Mouse (Mus musculus) adrenal gland, postnatal 14 days (tissue): ENCODE results near the gene Rasgrp2. TPM values are rescaled to one million over a fixed set of nuclear protein-coding genes. Genes with fewer than 3 reads are reported as not detected.

Source experiments
- DNase-seq: peaks from one replicate; pipeline ENCODE4 v3.0.0; 2021; ENCODE audit warnings: mixed read lengths
- total RNA-seq: library from RNA; stranded (reverse); gene quantifications from 2 replicates; pipeline ENCODE4 v1.2.3, GENCODE M21; 2021

Rasgrp2 gene
- total RNA-seq, 1 experiment from 2014 or later = 51.5 TPM

DNA sequence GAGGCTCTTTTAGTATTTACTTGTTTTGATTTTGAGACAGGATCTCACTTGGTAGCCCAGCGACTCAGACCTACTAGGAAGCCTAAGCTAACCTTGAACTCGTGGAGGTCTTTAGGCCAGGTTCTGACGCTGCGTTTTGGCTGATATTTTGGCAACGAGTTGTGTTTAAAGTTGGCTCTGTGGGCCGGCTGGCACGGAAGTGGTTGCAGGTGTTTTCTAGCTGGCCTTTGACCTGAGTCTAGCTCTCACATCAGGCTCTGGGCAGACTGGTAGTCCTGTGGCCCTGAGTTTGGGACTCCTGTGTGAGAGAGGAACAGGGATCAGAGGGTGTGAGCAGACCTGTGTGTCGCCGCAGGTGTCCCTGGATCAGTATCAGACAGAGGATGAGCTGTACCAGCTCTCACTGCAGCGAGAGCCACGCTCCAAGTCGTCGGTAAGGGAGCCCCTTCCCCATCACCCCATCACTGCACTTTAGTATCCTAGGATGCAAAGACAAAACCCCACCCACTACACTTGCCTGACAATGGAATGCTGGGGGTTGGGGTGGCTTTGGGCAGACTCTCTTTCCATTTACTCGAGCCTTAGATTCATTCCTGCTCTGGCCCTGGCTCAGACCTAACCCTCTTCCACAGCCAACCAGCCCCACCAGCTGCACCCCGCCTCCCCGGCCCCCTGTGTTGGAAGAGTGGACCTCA lies 8.8 kb downstream of the Rasgrp2 start:
- no peak for DNase-seq

DNA sequence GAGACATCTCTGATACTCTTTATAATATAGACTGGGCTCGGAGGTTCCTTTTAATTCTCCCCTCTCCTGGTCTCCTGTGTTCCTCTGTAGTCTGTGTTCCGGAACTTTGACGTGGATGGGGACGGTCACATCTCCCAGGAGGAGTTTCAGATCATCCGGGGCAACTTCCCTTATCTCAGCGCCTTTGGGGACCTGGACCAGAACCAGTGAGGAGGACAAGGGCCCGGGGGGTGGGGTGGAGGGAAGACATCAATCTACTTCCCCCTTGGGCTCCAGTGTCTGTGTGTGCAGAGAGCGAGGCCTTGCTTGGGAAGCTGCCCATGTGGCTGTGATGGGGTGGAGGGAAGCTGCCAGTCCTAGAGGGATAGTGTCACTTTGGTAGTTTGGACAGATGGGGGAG lies 9.6 kb downstream of the Rasgrp2 start:
- no peak for DNase-seq

DNA sequence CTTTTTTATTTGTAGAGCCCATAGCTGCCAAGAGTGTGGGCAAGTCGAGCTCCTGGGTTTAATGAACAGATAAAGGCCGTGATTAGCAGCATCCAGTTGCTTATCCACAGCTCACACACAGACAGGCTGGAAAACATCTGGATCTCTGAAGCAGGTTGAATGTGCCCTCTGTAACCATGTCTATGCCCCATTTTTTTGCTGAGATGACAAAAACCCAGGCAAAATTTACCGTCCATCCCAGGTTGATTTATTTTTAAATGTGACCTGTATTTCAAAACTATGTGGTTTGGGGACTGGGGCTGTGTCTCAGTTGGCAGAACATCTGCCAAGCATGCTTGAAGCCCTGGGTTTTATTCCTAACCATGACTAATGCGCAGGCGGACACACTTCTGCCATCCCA lies 10.0 kb downstream of the Rasgrp2 start:
- DNase-seq = no peak

DNA sequence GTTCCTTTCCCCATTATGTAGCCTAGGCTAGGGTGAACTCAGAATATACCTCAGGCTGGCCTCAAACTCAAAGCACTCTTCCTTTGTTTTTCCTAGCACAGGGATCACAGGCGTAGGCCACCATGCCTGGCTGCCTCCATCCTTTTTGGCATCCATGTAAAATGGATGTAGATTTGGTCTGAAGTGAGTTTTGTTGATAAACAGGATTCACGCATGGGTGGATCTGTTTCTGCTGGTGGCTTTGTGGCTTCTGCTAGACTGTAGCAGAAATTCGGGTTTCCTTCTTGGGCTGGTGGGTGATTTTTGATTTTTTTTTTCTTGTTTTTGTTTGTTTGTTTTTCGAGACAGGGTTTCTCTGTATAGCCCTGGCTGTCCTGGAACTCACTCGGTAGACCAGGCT lies 10.8 kb downstream of the Rasgrp2 start:
- DNase-seq = no peak

DNA sequence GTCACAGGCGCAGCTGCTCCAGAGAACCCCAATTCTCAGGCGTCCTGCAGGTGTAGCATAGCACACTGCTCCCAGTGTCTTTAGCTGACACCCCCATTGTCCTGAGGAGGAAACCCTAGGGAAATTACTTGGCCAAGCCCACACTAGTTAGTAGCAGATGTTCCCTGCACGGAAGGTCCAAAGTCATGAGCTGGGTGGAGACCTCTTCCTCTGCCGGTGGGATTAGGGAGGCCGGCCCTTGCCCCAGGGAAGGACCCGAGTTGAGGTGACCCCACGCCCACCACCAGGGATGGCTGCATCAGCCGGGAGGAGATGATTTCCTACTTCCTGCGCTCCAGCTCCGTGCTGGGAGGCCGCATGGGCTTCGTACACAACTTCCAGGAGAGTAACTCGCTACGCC lies 13.7 kb downstream of the Rasgrp2 start:
- no peak for DNase-seq

DNA sequence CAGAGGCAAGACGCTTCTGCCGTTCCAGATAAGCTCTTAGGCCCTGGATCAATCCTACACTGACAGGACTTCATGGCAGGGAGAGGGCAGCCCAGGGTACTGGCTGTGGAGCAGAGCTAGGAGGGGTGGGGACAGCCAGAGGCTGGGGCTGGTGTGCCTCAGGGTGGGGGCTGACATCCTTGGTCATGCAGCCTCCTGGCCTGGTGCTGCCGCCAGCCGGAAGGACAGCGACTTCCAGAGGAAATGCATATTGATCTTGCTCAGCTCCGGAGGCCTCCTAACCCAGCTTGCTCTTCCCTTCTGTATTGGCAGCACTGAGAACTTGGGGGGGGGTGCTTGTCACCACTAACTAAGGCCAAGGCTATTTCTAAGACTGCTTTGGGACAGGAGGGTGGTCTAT lies 16.3 kb downstream of the Rasgrp2 start:
- no peak for DNase-seq

DNA sequence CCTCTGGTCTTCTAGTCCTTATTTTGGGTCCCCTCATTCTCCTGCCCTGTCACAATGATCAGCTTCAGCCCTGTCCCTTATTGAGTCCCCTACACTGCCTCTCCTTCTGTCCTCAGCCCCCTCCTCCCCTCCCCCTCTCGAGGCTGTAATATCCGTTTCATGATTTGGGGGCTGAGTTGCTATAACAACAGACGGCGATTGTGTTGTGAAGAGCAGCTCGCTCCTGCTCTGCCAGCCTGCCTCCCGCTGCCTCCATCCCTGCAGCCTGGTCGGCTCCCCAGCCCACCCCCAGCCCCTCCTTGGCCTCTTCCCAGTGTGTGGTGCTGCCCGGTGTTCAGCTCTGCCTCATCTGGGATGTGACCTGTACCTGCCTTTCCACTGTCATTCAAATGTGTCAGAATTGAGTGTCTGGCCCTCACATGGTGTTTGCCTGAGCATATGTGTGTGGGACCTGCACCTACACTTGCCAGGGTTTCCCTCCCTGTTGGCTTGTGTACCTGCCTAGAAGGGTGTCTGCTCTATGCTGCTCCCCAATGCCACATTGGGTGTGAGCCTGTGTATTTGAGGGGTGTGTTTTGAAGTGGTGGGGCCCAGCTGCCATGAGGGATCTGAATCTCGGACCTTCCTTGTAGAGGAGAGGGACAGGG lies 17.1 kb downstream of the Rasgrp2 start:
- DNase-seq = no peak

DNA sequence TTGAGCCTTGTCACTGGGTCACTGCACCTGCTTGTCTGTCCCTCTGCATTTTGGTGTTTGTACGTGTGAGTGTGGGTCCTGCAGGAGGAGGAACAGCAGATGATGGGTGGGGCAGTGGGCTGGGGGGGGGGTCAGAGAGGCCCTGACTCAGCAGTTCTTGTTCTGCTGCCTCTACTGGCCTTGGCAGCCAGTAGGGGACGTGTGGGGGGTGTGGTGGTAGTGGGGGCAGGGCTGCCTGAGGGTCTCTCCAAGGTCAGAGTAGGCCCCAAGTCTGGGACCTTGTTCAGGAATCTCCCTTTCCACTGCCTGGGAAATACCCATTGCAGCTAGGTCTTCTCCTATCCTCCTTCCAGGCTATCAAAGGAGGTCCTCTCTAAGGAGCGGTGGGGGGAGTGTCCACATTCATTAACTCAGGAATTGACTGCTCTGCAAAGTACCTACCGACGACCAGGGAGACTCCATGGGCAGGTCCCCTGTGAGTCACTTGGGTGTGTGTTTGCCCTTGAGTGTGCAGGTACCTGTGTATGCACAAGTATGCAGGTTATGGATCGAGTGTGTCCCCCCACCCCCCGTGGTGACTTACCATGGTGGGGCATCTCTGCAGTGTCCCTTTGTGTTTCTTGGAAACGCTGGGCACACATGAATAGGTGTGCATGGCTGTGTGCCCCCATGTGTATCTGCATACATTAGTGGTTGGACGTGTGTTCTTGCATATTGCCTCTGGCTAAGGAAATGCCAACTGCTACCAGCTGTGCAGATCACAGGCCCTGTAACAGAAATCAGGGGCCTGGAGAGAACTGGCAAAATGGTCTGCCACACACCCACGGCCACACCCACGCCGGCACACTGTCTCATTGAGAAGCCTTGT lies 18.0 kb downstream of the Rasgrp2 start:
- no peak for DNase-seq

DNA sequence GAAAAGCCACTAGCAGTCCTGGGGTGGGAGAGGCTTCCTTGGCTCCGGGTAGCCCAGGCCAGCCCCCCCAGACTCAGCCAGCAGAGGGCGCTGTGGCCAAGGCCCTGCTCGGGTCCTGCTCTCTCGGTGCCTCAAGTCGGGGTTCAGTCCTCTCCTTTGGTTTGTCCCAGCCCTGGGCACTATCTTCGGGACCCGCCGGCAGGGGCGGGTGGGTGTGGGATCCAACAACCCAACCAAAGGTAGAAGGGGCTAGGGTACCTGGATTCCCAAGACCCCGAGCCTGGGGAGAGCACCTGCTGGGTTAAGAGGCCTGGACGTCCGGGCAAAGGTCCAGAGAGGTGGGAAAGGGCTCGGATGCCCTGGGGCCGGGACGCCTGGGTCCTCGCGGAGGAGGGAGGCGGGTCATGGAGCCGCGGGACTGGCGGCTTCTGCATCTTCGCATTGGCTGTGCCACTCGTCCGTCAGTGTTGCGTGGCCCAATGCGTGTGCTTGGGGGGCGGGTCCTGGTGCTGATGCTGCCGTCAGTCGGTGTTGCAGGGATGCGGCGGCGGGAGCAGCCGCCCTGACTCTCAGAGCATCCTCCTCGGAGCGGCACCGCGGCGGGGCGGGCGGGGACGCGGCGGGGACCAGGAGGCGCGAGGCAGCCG lies 19.2 kb downstream of the Rasgrp2 start, which contains the start of gene Nrxn2:
Nrxn2 (plus strand) TSS at position 499 of the 647 bp plus-strand sequence.
- peak; percentile 92 for DNase-seq

DNA sequence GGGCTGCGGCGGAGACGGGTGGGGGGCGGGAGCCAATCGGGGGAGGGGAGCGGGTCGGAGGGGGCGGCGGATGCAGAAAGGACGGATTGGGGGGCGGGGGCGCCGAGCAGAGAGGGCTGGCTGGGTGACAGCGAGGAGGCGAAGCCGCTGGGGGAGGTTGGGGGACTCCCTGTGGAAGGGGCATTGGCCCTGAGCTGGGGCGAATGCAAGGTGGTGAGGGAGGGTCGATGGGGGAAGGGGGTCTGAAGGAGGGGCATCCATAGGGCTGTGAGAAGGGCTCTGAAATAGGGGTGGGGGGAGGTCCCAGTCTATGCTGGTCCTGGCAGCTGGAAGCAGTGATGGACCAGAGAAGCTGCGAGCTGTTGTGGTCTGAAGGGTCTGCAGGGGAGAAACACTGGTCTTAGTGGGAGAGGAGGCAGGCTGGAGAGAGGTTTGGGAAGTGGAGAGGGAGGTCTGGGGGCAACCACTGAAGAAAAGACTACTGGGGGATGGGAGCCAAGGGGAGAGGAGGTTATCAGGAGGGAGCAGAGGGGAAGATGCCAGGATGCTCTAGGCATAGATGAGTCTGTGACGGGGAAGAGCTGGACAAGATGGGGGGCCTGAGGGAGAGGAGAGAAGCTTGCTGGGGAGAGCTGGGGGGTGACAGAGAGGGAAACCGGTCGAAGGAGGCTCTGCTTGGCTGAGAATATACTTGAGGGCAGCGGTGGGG lies 20.0 kb downstream of the Rasgrp2 start:
- DNase-seq = no peak

DNA sequence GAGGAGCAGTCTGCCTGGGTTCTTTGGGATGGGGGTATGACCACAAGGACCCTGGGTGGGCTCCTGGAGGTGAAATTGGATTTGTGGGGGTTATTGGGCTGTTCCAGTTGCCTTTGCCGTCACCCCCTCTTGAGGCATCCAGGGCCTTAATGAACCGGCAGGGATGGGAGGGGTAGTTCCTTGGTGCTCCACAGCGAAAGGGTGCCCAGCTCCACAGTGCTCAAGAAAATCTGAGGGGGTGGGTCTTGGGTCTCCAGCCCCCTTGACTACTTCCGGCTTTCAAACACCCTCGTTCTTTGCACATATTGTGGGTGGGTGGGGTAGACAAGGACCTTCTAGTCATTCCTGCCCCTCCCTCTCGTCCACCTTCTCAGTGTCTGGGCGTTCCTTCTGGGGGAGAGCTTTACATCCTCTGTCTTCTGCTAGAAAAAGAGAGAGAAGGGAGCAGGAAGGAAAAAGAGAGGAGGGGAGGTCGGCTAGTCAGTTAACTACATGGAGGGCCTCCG lies 20.7 kb downstream of the Rasgrp2 start:
- no peak for DNase-seq

DNA sequence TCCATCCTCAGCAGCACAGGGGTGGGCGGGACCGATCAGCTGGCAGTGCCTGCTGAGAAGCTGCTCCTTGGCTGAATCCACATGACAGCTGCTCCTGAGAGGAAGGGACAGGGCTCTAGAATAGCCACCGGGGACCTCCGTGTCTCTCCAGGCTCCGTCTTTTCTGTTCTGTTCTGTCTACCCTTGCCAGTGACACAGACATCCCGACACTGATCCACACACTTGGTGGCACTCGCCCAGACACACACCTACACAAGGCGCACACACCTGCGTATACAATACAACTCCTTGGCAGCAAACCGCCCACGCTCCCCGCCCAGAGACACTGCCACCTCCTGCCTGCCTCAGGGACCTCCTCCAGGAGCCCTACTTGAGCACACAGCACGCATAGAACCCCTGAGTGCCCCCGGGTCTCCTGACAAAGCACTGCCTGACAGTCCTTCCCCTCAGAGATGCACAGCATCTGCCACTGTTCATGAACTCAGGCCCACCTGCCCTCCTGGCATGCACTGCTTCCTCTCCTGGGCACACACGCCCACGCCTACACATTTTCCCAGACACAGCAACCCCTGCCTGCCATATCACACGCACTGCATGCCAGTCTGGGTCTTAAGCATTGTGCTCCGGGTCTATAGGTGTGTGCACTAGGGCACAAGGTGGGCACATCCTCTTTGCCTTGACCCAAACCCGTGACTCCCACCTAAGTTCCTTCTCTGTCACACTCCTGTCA lies 21.5 kb downstream of the Rasgrp2 start:
- DNase-seq = no peak

DNA sequence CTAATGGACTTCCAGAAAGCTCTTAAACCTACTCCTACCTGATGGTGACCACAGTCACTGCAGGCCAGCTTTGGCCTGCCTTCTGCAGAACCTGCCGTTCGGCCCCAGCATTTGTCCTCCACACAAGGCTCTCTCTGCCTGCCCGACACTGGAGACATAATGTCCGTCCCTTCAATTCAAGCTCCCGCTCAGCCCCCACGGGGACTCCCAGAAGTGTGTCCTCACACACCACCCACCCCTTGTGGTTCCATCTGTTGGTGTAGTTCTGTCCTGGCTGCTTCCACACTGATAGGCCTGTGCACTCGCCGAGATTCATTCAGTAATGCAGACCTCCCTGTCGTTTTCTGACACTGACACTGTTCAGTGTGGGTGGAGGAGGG lies 22.1 kb downstream of the Rasgrp2 start:
- DNase-seq = no peak

DNA sequence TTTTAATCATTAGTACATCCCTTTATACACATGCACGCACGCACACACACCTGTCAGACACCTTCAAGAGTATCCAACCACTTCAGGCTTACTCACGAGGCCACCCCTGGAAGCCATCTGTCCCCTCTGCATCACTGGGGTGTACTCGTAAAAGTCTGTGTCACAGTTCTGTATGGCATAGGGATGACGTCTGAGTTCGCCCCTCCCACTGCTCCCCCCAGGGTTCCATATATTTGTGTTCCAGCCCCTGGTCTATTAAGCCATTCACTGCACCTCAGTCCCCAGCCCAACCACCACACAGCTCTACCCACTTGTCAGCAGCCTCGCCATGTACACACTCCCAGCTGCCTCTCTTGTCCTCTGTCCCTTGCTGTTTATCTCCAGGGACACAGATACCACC lies 22.9 kb downstream of the Rasgrp2 start:
- DNase-seq = no peak

DNA sequence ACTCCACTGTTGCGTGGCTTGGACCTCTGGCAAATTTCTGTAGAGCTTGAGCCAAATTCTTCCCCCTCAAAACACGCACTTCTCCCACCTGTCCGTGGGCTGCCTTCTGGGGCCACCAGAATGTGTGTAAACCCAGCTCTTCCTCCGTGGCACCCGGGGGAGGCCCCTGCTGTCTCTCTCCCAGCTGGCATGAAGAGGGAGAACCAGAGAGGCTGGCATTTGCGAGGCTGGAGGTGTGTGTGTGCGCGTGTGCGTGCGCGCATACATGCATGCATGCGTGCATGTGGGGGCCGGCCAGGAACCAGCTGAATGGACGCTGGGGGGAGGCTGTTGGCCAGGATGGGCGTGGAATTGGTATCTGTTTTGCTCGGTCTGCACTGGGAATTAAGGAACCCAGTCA lies 24.1 kb downstream of the Rasgrp2 start:
- no peak for DNase-seq

DNA sequence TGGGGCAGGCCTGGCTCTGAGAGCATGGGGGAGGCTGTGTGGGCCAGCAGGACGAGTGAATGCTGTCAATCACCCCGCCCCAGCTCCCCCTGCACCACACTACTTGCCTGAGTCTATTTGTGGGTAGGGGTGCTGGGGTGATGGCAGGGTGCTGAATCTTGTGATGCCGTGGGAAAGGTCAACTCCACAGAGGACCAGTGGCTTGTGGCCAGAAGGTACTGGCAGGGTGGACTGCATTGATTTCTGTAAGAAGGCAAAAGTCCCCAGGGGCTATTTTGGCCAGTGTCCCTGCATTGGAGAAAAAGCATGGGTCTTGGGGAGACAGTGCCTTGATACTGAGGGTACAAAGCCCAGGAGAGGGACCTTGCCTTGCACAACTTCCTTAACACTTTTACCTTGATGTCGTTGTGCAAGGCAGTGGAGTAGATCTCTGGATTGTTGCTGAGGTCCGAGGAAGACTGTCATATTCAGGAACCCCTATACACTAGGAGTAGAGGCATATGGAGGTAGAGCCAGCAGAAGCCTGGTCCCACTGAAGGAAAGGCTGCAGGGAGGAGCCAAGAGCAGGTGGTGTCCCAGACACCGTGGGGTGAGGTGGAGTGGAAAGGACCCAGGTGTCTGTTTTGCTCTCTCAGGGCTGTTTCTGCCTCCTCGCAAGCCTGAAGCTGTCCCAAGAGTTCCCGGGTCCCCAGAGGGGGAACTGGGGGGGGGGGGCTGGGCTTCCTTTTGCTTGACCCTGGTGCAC lies 25.2 kb downstream of the Rasgrp2 start:
- no peak for DNase-seq

DNA sequence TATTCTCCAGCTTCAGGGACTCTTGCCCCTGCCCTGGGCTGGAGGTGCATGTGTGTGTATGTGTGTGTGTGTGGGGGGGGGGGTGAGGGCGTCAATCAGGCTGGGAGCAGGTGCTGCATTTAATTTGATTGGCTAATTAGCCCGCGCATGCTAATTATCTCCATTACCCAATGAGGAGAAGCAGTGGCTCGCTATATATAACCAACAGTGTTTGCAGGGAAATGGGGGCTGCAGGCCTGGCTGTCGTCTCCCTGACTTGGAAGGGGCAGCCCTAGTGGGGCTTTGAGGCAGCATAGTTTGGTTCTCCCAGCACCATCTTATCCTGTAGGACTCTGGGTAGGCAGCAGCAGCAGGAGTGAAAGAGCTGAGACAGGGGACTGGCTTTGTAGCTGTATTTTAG lies 26.5 kb downstream of the Rasgrp2 start:
- DNase-seq = no peak

DNA sequence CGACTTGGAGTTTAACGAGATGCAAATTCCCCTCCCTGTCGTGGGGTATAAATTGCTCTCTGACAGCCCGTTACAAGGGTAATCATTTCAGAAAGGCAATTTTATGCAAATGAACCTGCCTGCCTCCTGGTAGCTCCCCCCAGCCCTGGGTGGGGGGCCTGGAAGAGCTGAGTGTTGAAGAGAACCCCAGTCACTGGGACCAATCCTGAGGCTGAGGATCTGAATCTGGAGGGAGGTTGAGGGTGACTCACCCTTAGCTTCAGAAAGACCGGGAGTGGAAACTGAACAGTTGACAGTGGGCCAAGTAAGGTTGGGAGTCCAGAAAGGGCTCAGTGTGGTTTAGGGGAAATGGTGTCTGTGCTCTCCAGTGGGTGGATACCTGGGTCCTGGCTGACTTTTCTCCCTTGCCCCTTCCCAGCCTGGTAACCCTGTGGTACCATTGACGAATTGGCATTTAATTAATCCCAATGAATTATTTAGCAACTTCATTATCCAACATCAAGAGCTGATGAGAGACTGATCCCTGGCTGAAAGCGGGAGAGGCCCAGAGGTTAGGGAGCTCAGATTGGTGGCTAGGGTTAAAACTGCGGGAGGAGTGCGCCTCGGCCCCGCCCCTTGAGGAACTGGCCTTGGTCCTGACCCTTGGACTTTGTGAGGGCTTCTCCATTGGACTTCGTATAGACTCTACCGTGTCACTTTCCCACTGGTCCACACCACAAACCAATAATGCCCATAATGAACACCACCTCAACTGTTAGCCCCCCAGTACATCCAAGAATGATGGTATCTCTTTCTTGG lies 27.8 kb downstream of the Rasgrp2 start:
- peak; percentile 79 for DNase-seq

DNA sequence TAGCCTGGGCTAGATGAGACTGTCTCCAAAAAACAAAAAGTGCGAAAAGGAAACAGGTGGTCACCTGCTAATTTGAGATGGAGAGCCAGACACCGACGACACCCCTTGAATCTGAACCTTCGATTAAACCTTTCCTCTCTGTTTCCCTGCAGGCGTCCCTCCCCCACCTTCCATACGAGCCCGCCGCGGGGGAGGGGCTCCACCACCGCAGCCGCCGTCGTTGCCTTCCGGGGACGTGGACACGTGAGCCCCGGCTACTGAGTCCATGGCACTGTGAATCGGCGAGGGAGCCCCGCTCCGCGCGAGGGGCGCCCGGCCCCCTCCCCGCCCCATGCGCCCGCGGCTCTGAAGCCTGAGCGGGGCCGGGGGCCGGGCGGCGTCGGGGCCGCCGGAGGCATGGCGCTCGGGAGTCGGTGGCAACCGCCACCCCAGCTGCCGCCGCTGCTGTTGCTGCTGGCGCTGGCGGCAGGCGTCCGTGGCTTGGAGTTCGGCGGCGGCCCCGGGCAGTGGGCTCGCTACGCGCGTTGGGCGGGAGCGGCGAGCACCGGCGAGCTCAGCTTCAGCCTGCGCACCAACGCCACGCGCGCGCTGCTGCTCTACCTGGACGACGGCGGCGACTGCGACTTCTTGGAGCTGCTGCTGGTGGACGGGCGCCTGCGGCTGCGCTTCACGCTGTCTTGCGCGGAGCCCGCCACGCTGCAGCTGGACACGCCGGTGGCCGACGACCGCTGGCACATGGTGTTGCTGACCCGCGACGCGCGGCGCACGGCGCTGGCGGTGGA lies 28.7 kb downstream of the Rasgrp2 start:
- DNase-seq = peak; percentile 73
